Mouse (Mus musculus) kidney, embryonic 16.5 days (tissue): ENCODE measurements around the gene Slc7a11. TPM values are rescaled to one million over a fixed set of nuclear protein-coding genes. Genes with fewer than 3 reads are reported as not detected.

Experiments
- ATAC-seq: fragments of 200-750 bp; cut with Nextera tagmentation; 2 replicates; pipeline ENCODE4 v1.8.0; 2017; ENCODE audit warnings: moderate TSS enrichment; ENCODE audit not compliant: low FRiP score, low TSS enrichment
- H3K27ac ChIP-seq: fragments of 300-500 bp; sonication (generic); 2 replicates; pipeline ENCODE4 v1.5.1; 2014; ENCODE audit warnings: low read length
- H3K27me3 ChIP-seq: fragments of 300-500 bp; sonication (generic); 2 replicates; pipeline ENCODE4 v1.6.1; 2014; ENCODE audit warnings: low read length, control low read depth, mixed read lengths; ENCODE audit not compliant: insufficient read depth
- H3K36me3 ChIP-seq: fragments of 300-500 bp; sonication (generic); 2 replicates; pipeline ENCODE4 v1.6.1; 2014; ENCODE audit warnings: low read length, control low read depth, mixed read lengths; ENCODE audit not compliant: insufficient read depth
- H3K4me1 ChIP-seq: fragments of 300-500 bp; sonication (generic); 2 replicates; pipeline ENCODE4 v1.6.1; 2014; ENCODE audit warnings: low read length, control low read depth, mixed read lengths; ENCODE audit not compliant: insufficient read depth
- H3K4me2 ChIP-seq: fragments of 300-500 bp; sonication (generic); replicated peaks from 2 replicates; pipeline ENCODE4 v1.6.1; 2014; ENCODE audit warnings: low read depth, low read length
- H3K4me3 ChIP-seq: fragments of 300-500 bp; sonication (generic); 2 replicates; pipeline ENCODE4 v1.5.1; 2014; ENCODE audit warnings: mild to moderate bottlenecking, low read length
- H3K9ac ChIP-seq: fragments of 300-500 bp; sonication (generic); replicated peaks from 2 replicates; pipeline ENCODE4 v1.6.1; 2014; ENCODE audit warnings: low read length
- H3K9me3 ChIP-seq: fragments of 300-500 bp; sonication (generic); 2 replicates; pipeline ENCODE4 v1.6.1; 2016; ENCODE audit warnings: low read length, control low read depth
- WGBS: fragments of 180-500 bp; shearing (Covaris S2); extraction: QIAGEN DNeasy Blood & Tissue Kit; methylation state at CpG from one replicate; pipeline ENCODE4 v1.1.7; 2014; 5-methylcytosine and 5-hydroxymethylcytosine counted together
- polyA plus RNA-seq: library from polyadenylated mRNA; unstranded; fragments of >200 nt; fragmentation: Nextera tagmentation; extraction: Ambion mirVana; gene quantifications from 2 replicates; pipeline ENCODE4 v1.2.1, GENCODE M21; 2015

Gene Slc7a11
- polyA plus RNA-seq, 1 experiment from 2014 or later: 0.15 TPM

DNA sequence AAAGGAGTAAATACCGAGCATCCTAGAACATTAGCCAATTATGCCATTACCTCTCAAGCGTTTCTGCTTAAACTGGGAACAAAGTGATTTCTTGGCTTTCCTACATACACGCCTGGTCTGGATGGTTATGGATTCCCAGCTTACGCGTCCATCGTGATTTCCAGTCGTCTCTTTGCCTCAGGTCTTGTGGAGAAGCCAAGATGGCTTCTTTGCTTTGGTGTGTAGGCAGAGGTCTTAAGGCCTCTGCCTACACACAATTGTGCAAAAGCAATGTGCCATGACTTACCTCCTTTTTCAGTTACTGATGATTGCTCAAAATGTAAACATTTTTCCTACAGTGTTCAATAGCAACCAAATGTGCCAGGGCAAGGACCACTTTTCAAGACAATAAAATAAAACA is 119.5 kb downstream of the Slc7a11 start:
- Histone ChIP-seq H3K27ac (no peak overlapping the region), H3K4me2 (no peak overlapping the region), H3K36me3 (no peaks in the 10 kb centered on the region), H3K4me1 (no peaks in the 10 kb centered on the region), H3K4me3 (no peak overlapping the region), H3K9me3 (no peaks in the 10 kb centered on the region), H3K27me3 (no peaks in the 10 kb centered on the region), H3K9ac (no peak overlapping the region)
- WGBS: 90% methylated on average over 7 of the region's 7 CpGs
- no peak for ATAC-seq

- Histone ChIP-seq H3K4me1 (no peaks in the 10 kb centered on the region), H3K27ac (no peak overlapping the region), H3K4me3 (no peak overlapping the region), H3K9ac (no peak overlapping the region), H3K4me2 (no peak overlapping the region), H3K36me3 (no peaks in the 10 kb centered on the region), H3K27me3 (no peaks in the 10 kb centered on the region), H3K9me3 (no peaks in the 10 kb centered on the region)
- ATAC-seq: no peak
- WGBS: 68% methylated on average over 2 of the region's 2 CpGs
Observed at GRCm38 (mm10) chr3:50320862-50321261, 122.6 kb downstream of the Slc7a11 start.

GRCm38 (mm10) chr3:50318074-50318473 is 125.3 kb downstream of the Slc7a11 start:
- H3K36me3 ChIP-seq: no peaks in the 10 kb centered on the region
- H3K4me3 ChIP-seq: no peak overlapping the region
- H3K4me2 ChIP-seq: no peak overlapping the region
- WGBS: 54% methylated on average over 3 of the region's 3 CpGs
- no peak overlapping the region for H3K27ac ChIP-seq
- ATAC-seq: no peak
- no peak overlapping the region for H3K9ac ChIP-seq
- H3K4me1 ChIP-seq: no peaks in the 10 kb centered on the region
- H3K9me3 ChIP-seq: no peaks in the 10 kb centered on the region
- no peaks in the 10 kb centered on the region for H3K27me3 ChIP-seq

GRCm38 (mm10) chr3:50313816-50314215 is 129.6 kb downstream of the Slc7a11 start:
- Histone ChIP-seq H3K4me2 (no peak overlapping the region), H3K27me3 (no peaks in the 10 kb centered on the region), H3K36me3 (no peaks in the 10 kb centered on the region), H3K9ac (no peak overlapping the region), H3K4me3 (no peak overlapping the region), H3K27ac (no peak overlapping the region), H3K9me3 (no peaks in the 10 kb centered on the region), H3K4me1 (no peaks in the 10 kb centered on the region)
- ATAC-seq: no peak
- 88% methylated on average over 3 of the region's 3 CpGs for WGBS

- Histone ChIP-seq H3K9me3 (no peaks in the 10 kb centered on the region), H3K4me2 (no peak overlapping the region), H3K9ac (no peak overlapping the region), H3K27ac (no peak overlapping the region), H3K4me3 (no peak overlapping the region), H3K36me3 (no peaks in the 10 kb centered on the region), H3K27me3 (no peaks in the 10 kb centered on the region; the same call in 1 of the 2 replicates), H3K4me1 (no peaks in the 10 kb centered on the region)
- no peak for ATAC-seq
- WGBS: 58% methylated on average over 14 of the region's 14 CpGs
Observed at GRCm38 (mm10) chr3:50307339-50308327, 135.8 kb downstream of the Slc7a11 start.

GRCm38 (mm10) chr3:50306334-50306733 is 137.1 kb downstream of the Slc7a11 start:
- Histone ChIP-seq H3K4me2 (no peak overlapping the region), H3K36me3 (no peaks in the 10 kb centered on the region), H3K27ac (no peak overlapping the region), H3K9me3 (no peaks in the 10 kb centered on the region), H3K9ac (no peak overlapping the region), H3K4me3 (no peak overlapping the region), H3K27me3 (no peaks in the 10 kb centered on the region; the same call in 1 of the 2 replicates), H3K4me1 (no peaks in the 10 kb centered on the region)
- WGBS: 95% methylated on average over 8 of the region's 8 CpGs
- ATAC-seq: no peak

DNA sequence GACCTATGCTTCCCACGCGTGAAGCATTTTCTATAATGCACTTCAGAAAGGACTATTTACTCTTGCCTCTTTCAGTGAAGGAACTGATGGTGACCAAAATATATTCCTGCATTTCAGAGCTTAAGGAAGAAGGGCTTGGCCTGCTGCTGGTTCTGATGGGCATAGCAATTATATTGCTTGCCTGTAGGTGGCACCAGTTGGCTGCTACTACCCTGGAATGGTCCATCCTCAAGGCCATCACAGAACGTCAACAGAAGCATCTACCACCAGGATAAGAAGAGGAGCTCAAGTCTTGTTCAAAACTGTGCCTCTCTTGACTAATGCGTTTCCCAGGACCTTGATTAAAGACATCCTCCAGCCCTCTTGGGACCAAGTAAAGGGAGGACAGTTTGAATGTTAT is 139.3 kb downstream of the Slc7a11 start:
- Histone ChIP-seq H3K4me1 (peaks cover 7% of the 10 kb centered on the region; the same call in 1 of the 2 replicates), H3K27ac (no peak overlapping the region), H3K27me3 (peaks cover 3% of the 10 kb centered on the region), H3K4me3 (no peak overlapping the region), H3K4me2 (no peak overlapping the region), H3K36me3 (no peaks in the 10 kb centered on the region), H3K9me3 (no peaks in the 10 kb centered on the region), H3K9ac (no peak overlapping the region)
- peak; percentile 39; the same call in 1 of the 2 replicates for ATAC-seq
- 51% methylated on average over 4 of the region's 4 CpGs for WGBS

GRCm38 (mm10) chr3:50302648-50303047 is 140.8 kb downstream of the Slc7a11 start:
- Histone ChIP-seq H3K27me3 (peaks cover 3% of the 10 kb centered on the region), H3K9ac (no peak overlapping the region), H3K27ac (no peak overlapping the region), H3K4me1 (peaks cover 20% of the 10 kb centered on the region; the same call in 1 of the 2 replicates), H3K4me2 (no peak overlapping the region), H3K4me3 (no peak overlapping the region), H3K9me3 (no peaks in the 10 kb centered on the region), H3K36me3 (no peaks in the 10 kb centered on the region)
- WGBS: 51% methylated on average over 6 of the region's 6 CpGs
- ATAC-seq: no peak

- no peak for ATAC-seq
- H3K4me3 ChIP-seq: no peak overlapping the region
- H3K4me1 ChIP-seq: peaks cover 27% of the 10 kb centered on the region
- H3K9ac ChIP-seq: no peak overlapping the region
- H3K27me3 ChIP-seq: peaks cover 3% of the 10 kb centered on the region
- H3K27ac ChIP-seq: no peak overlapping the region
- no peaks in the 10 kb centered on the region for H3K36me3 ChIP-seq
- H3K9me3 ChIP-seq: no peaks in the 10 kb centered on the region
- 3% methylated on average over 4 of the region's 4 CpGs for WGBS
- no peak overlapping the region for H3K4me2 ChIP-seq
Observed at GRCm38 (mm10) chr3:50300952-50301303, 142.5 kb downstream of the Slc7a11 start.
